Mouse (Mus musculus) liver, embryonic 14.5 days (tissue): ENCODE measurements at regions not wholly inside any gene's neighbourhood (a gene's known extent, or its start where the extent isn't known, plus 50 kb on each side); places are given as distances from the start of the nearest gene placed in this dataset.

ENCODE experiments used
- CTCF ChIP-seq: IDR thresholded peaks from 2 replicates; pipeline ENCODE4 v1.5.1; 2016; ENCODE audit warnings: antibody characterized with exemption, low read depth, control low read depth
- EP300 ChIP-seq: IDR thresholded peaks from 2 replicates; pipeline ENCODE4 v1.6.1; 2016; ENCODE audit warnings: antibody characterized with exemption, low read depth

DNA sequence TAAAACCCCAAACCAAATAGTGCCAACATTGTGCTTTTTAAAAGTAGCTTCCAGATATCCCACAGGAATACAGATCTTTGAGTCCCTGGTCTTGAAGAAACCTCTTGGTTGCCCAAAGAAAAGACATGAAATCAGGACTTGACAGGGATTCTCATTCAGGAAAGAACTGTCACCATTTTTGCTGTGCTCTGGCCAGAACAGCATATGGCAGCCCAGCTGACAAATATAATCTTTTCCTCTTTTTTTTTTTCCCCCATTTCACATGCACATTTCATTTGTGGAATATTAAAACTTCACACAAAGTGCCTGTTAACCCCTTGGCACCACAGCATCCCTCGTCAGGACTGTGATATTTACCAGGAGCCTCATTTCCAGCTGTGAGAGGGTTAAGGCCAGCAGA is 783.0 kb downstream of the Cypt12 start:
- no peak for TF ChIP-seq CTCF
- TF ChIP-seq EP300 = no peak
